Mouse (Mus musculus): ENCODE data around the gene Syde1.
A peak's percentile ranks its signal among the peaks of the same experiment; 100 is the strongest.

Gene Syde1

DNA sequence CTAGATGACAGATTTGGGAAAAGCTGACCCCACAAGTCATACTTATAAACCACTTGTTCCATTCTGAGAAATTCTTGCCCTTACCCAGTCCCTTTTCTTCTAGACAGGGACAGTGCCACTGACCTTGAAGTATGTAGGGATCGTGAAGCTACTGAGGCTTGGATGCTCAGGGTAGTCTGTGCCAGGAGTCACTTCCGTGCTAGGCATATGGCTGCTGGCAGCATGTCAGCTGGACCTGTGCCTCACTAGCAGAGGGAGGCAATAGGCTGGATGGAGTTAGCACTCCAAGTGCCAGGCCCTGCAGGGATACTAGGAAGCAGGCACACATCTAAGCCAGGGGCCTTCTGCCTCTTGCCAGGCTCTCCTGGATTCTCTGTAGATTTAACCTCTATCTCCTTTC, 16.1 kb downstream of the Syde1 start:
- no peak for DNase-seq (ENCODE audit: low read depth, low spot score)

- DNase-seq (ENCODE audit: low read depth, low spot score): no peak
Measured at GRCm38 (mm10) chr10:78575105-78575632, 16.6 kb downstream of the Syde1 start.

- peak; percentile 93 for DNase-seq (ENCODE audit: low read depth, low spot score)
Measured at GRCm38 (mm10) chr10:78574250-78575104, 17.3 kb downstream of the Syde1 start, which contains the start of gene Ilvbl. TSS of gene Ilvbl (plus strand) at chr10:78574346.

- no peak for DNase-seq (ENCODE audit: low read depth, low spot score)
Measured at GRCm38 (mm10) chr10:78573226-78573625, 18.5 kb downstream of the Syde1 start.

GRCm38 (mm10) chr10:78570897-78571296, 20.9 kb downstream of the Syde1 start:
- DNase-seq (ENCODE audit: low read depth, low spot score): no peak

GRCm38 (mm10) chr10:78570416-78570815, 21.3 kb downstream of the Syde1 start:
- DNase-seq (ENCODE audit: low read depth, low spot score): no peak

GRCm38 (mm10) chr10:78569686-78570085, 22.1 kb downstream of the Syde1 start:
- no peak for DNase-seq (ENCODE audit: low read depth, low spot score)

DNA sequence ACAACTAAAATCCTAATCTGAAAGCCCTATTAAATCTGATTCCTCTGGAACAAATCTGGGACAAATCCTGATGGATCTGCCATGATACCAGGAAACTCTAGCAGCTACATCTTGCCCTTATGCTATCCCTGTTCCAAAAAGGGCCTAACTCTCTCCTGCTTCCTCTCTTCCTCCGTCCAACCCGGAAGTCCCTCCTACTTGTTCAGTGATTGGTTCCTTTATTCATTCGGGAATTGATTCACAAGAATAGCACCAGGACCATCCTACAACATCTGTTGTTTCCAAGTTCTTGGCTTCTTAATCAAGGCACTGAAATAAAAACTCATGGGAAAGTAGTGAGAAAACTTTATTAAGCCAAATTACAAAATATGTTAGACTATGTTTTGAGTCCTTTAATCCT, 22.6 kb downstream of the Syde1 start:
- DNase-seq (ENCODE audit: low read depth, low spot score): no peak

- DNase-seq (ENCODE audit: low read depth, low spot score): no peak
Measured at GRCm38 (mm10) chr10:78565070-78565469, 26.7 kb downstream of the Syde1 start.

DNA sequence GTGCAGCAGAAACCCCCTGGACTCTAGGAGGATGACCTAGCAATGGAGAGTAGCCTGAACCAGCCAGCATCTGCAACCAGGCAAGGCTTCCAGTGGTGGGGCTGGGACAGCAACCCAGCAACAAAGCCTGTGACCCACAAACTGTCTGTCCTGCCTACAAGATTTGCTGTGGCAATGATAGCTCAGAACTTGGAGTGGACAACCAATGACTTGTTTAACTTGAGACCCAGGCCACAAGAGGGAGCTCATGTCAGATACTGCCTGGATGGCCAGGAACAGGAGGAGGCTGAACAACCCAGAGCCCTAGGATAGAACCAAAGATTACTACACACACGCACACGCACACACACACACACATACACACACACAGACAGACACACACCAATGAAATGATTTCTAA, 50.8 kb downstream of the Syde1 start:
- DNase-seq (ENCODE audit: low read depth, low spot score): no peak

Measured in c-Kit-negative CD71-positive TER-119-positive erythroid progenitor cells, embryonic 14.5 days (primary cell).